Mouse (Mus musculus): ENCODE data around the gene Gpr156. TPM values are rescaled to one million over a fixed set of nuclear protein-coding genes. Genes with fewer than 3 reads are reported as not detected.
A peak's percentile ranks its signal among the peaks of the same experiment; 100 is the strongest.
"Not testable (repeated sequence)": the region's sequence is repeated elsewhere in the genome, so short reads cannot be mapped to it uniquely, and the experiment has no call there.

The Gpr156 gene
- polyA plus RNA-seq, 1 experiment from 2014 or later, result 4.2 TPM

DNA sequence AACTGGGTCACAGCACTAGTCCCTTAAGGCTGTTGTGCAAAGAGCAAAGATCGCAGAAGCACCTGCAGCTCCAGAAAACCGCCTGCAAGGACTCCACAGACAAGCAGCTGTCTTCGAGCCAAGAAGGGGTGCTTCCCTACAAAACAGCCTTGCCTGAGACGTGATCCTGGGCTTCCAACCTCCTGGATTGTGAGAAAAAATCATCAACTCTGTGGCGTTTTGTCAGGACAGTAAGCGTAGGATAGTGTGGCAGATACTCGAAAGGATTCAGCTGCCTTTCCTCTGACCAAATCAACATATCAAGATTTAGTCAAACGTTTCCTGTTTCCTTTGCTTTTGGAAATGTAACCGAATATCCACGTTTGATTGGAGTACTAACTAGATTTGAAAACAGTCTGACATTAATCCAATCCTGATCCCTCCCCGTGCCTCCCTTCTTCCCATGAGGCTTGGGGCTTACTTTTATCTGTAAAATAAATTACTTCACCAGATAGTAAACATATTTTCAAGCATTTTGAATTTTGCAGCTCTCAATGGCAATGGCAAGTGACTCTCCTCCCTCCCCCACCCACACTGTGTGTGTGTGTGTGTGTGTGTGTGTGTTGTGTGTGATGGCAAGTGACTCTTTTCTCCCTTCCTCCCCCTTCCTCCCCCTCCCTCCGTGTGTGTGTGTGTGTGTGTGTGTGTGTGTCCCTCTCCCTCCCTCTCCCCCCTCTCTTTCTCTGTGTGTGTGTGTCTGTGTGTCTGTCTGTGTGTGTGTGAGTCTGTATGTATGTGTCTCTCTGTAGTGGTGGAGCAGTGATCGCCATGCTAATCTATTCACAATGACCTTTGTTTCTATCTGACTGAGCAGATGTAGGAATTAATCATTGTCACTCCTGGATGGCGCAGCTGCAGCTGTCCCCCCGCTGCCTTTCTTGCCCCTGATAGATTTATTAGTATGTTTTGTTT, 47.3 kb downstream of the Gpr156 start:
- ATAC-seq (ENCODE audit: low FRiP score) (peak; percentile 90), DNase-seq (ENCODE audit: low spot score, missing footprints) (peak; percentile 92)
- Histone ChIP-seq H3K4me3 (ENCODE audit: low read depth, low read length) (no peak overlapping the region), H3K4me1 (ENCODE audit: control insufficient read depth, insufficient read depth, low read length) (peaks cover 20% of the 10 kb centered on the region), H3K36me3 (ENCODE audit: control insufficient read depth, insufficient read depth, low read length) (no peaks in the 10 kb centered on the region), H3K27ac (ENCODE audit: low read depth, low read length) (peak overlapping the region; percentile 26), H3K9ac (ENCODE audit: low read length) (peak overlapping the region; percentile 20; the same call in 1 of the 2 replicates), H3K9me3 (ENCODE audit: control insufficient read depth, low read length) (no peaks in the 10 kb centered on the region), H3K27me3 (ENCODE audit: control insufficient read depth, insufficient read depth, low read length) (no peaks in the 10 kb centered on the region), H3K4me2 (no peak overlapping the region)
- 39% methylated on average over 15 of the region's 15 CpGs for WGBS

GRCm38 (mm10) chr16:37964380-37965070, 48.2 kb downstream of the Gpr156 start:
- Histone ChIP-seq H3K4me3 (ENCODE audit: low read depth, low read length) (no peak overlapping the region), H3K9me3 (ENCODE audit: control insufficient read depth, low read length) (no peaks in the 10 kb centered on the region), H3K9ac (ENCODE audit: low read length) (no peak overlapping the region; the same call in 1 of the 2 replicates), H3K4me1 (ENCODE audit: control insufficient read depth, insufficient read depth, low read length) (peaks cover 20% of the 10 kb centered on the region), H3K36me3 (ENCODE audit: control insufficient read depth, insufficient read depth, low read length) (no peaks in the 10 kb centered on the region), H3K27ac (ENCODE audit: low read depth, low read length) (peak overlapping the region; percentile 26), H3K27me3 (ENCODE audit: control insufficient read depth, insufficient read depth, low read length) (no peaks in the 10 kb centered on the region), H3K4me2 (no peak overlapping the region)
- DNase-seq (ENCODE audit: low spot score, missing footprints), result peak; percentile 84
- 0 out of 2 replicates have a peak, but pooled peaks have one; percentile 30 for ATAC-seq (ENCODE audit: low FRiP score)
- WGBS, result 56% methylated on average over 4 of the region's 4 CpGs

DNA sequence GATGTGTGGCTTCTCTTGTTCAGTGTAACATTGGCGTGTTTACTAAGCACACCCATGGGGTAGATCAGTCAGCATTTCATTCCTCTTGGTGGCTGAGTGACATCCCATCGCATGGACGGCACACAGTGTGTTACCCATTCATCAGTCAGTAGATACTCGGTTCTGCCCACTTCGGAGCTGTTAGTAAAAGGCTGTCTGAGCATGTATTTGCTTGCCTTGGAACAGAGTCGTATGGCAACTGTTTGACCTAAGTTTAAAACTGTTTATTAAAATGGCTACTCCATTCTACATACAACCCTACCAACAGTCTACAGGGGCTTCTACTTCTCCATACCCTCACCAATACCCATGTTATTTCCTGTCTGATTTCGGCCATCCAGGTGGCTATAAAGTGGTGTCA, 50.6 kb downstream of the Gpr156 start:
- 93% methylated on average over 7 of the region's 7 CpGs for WGBS
- Histone ChIP-seq H3K4me1 (ENCODE audit: control insufficient read depth, insufficient read depth, low read length) (peaks cover 20% of the 10 kb centered on the region), H3K4me3 (ENCODE audit: low read depth, low read length) (no peak overlapping the region), H3K27ac (ENCODE audit: low read depth, low read length) (no peak overlapping the region), H3K9ac (ENCODE audit: low read length) (no peak overlapping the region), H3K9me3 (ENCODE audit: control insufficient read depth, low read length) (no peaks in the 10 kb centered on the region), H3K4me2 (no peak overlapping the region), H3K27me3 (ENCODE audit: control insufficient read depth, insufficient read depth, low read length) (no peaks in the 10 kb centered on the region), H3K36me3 (ENCODE audit: control insufficient read depth, insufficient read depth, low read length) (no peaks in the 10 kb centered on the region)
- DNase-seq (ENCODE audit: low spot score, missing footprints) (peak; percentile 72), ATAC-seq (ENCODE audit: low FRiP score) (no peak)

DNA sequence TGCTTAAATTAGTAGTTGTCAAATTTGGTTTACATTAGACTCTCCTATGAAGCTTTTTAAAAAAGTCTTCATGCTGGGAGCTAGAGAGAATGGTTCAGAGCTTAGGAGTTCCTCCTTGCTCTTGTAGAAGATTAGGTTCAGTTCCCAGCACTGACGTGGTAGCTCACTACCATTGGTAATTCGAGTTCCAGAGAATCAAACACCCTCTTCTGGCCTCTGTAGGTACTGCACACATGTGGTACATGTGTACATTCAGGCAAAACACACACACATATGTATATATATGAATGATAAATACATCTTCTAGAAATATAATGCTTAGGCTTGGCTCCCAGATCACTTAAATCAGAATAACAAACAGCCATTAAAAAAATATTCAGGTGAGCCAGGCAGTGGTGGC, 51.1 kb downstream of the Gpr156 start:
- WGBS, result 72% methylated on average over 2 of the region's 2 CpGs

GRCm38 (mm10) chr16:37971522-37971921, 55.2 kb downstream of the Gpr156 start:
- no peak overlapping the region for H3K9ac ChIP-seq (ENCODE audit: low read length)
- H3K9me3 ChIP-seq (ENCODE audit: control insufficient read depth, low read length), result no peaks in the 10 kb centered on the region
- DNase-seq (ENCODE audit: low spot score, missing footprints), result no peak
- 83% methylated on average over 5 of the region's 5 CpGs for WGBS
- no peak overlapping the region for H3K4me3 ChIP-seq (ENCODE audit: low read depth, low read length)
- H3K27ac ChIP-seq (ENCODE audit: low read depth, low read length), result no peak overlapping the region
- H3K4me1 ChIP-seq (ENCODE audit: control insufficient read depth, insufficient read depth, low read length), result peaks cover 3% of the 10 kb centered on the region
- ATAC-seq (ENCODE audit: low FRiP score), result no peak
- H3K4me2 ChIP-seq, result no peak overlapping the region
- H3K27me3 ChIP-seq (ENCODE audit: control insufficient read depth, insufficient read depth, low read length), result no peaks in the 10 kb centered on the region
- no peaks in the 10 kb centered on the region for H3K36me3 ChIP-seq (ENCODE audit: control insufficient read depth, insufficient read depth, low read length)

More for the DNA sequence above, 51.1 kb downstream of the Gpr156 start:
- Histone ChIP-seq H3K4me2 (no peak overlapping the region), H3K27ac (ENCODE audit: low read depth, low read length) (no peak overlapping the region), H3K4me1 (ENCODE audit: control insufficient read depth, insufficient read depth, low read length) (peaks cover 20% of the 10 kb centered on the region), H3K36me3 (ENCODE audit: control insufficient read depth, insufficient read depth, low read length) (no peaks in the 10 kb centered on the region), H3K9me3 (ENCODE audit: control insufficient read depth, low read length) (no peaks in the 10 kb centered on the region), H3K9ac (ENCODE audit: low read length) (no peak overlapping the region), H3K4me3 (ENCODE audit: low read depth, low read length) (no peak overlapping the region), H3K27me3 (ENCODE audit: control insufficient read depth, insufficient read depth, low read length) (no peaks in the 10 kb centered on the region)
- DNase-seq (ENCODE audit: low spot score, missing footprints) (peak; percentile 70), ATAC-seq (ENCODE audit: low FRiP score) (no peak)

DNA sequence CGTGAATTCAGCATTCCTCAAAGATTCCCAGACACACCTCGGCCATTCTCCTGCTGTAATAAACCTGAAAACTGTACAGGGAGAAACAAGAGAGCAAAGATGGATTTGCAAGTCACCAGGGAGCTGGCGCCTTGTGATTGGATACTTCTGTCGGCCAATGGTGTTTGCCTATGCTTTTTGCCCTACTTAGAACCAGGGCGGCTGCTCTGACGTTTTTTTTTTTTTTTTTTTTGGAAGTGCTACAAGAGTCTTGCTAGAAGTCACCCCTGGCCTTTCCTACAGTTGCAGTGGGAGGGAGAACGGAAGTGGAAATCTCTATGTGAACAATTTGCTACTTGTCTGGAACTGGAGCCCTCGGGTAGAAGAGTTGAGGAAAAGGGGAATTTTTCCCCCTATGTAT, 56.1 kb downstream of the Gpr156 start:
- WGBS, result 69% methylated on average over 8 of the region's 8 CpGs
- H3K9me3 ChIP-seq (ENCODE audit: control insufficient read depth, low read length), result no peaks in the 10 kb centered on the region
- no peaks in the 10 kb centered on the region for H3K27me3 ChIP-seq (ENCODE audit: control insufficient read depth, insufficient read depth, low read length)
- no peak overlapping the region for H3K9ac ChIP-seq (ENCODE audit: low read length)
- no peak overlapping the region for H3K4me2 ChIP-seq
- no peak overlapping the region for H3K27ac ChIP-seq (ENCODE audit: low read depth, low read length)
- no peak overlapping the region for H3K4me3 ChIP-seq (ENCODE audit: low read depth, low read length)
- DNase-seq (ENCODE audit: low spot score, missing footprints) (no peak), ATAC-seq (ENCODE audit: low FRiP score) (no peak)
- no peaks in the 10 kb centered on the region for H3K36me3 ChIP-seq (ENCODE audit: control insufficient read depth, insufficient read depth, low read length)
- peaks cover 3% of the 10 kb centered on the region for H3K4me1 ChIP-seq (ENCODE audit: control insufficient read depth, insufficient read depth, low read length)

DNA sequence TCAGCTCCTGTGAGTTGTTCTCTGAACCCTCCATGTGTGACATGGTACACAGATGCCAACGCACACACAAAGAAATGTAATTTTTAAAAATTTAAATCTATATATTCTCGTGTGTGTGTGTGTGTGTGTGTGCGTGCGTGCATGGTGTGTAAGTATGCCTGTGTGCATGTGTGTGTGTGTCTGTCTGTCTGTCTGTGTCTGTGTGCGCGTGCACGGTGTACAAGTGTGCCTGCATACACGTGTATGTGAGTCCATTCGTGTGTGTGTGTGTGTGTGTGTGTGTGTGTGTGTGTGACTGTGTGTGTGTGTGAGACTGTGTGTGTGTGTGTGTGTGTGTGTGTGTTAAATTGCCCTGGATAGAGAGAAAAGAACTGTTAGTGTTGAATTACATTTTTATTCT, 56.9 kb downstream of the Gpr156 start:
- WGBS, result 91% methylated on average over 9 of the region's 9 CpGs

GRCm38 (mm10) chr16:37973855-37974519, 57.7 kb downstream of the Gpr156 start:
- Histone ChIP-seq H3K27ac (ENCODE audit: low read depth, low read length) (no peak overlapping the region), H3K27me3 (ENCODE audit: control insufficient read depth, insufficient read depth, low read length) (no peaks in the 10 kb centered on the region), H3K4me2 (no peak overlapping the region), H3K4me3 (ENCODE audit: low read depth, low read length) (no peak overlapping the region), H3K9ac (ENCODE audit: low read length) (no peak overlapping the region), H3K4me1 (ENCODE audit: control insufficient read depth, insufficient read depth, low read length) (peaks cover 3% of the 10 kb centered on the region), H3K36me3 (ENCODE audit: control insufficient read depth, insufficient read depth, low read length) (no peaks in the 10 kb centered on the region), H3K9me3 (ENCODE audit: control insufficient read depth, low read length) (no peaks in the 10 kb centered on the region)
- WGBS, result 62% methylated on average over 11 of the region's 11 CpGs
- DNase-seq (ENCODE audit: low spot score, missing footprints) (peak; percentile 78), ATAC-seq (ENCODE audit: low FRiP score) (peak; percentile 40; the same call in 1 of the 2 replicates)

More for the DNA sequence above, 56.9 kb downstream of the Gpr156 start:
- not testable (repeated sequence) for H3K9me3 ChIP-seq (ENCODE audit: control insufficient read depth, low read length); H3K9ac ChIP-seq (ENCODE audit: low read length); H3K4me2 ChIP-seq; H3K27ac ChIP-seq (ENCODE audit: low read depth, low read length); H3K4me1 ChIP-seq (ENCODE audit: control insufficient read depth, insufficient read depth, low read length); H3K36me3 ChIP-seq (ENCODE audit: control insufficient read depth, insufficient read depth, low read length); ATAC-seq (ENCODE audit: low FRiP score); H3K4me3 ChIP-seq (ENCODE audit: low read depth, low read length); H3K27me3 ChIP-seq (ENCODE audit: control insufficient read depth, insufficient read depth, low read length)
- peak; percentile 65 for DNase-seq (ENCODE audit: low spot score, missing footprints)
